Mouse (Mus musculus): ENCODE measurements around the gene Ube3b. TPM values are rescaled to one million over a fixed set of nuclear protein-coding genes. Genes with fewer than 3 reads are reported as not detected.

Ube3b gene
- total RNA-seq (2017): 15.9 and 25.2 TPM in 2 replicates

DNA sequence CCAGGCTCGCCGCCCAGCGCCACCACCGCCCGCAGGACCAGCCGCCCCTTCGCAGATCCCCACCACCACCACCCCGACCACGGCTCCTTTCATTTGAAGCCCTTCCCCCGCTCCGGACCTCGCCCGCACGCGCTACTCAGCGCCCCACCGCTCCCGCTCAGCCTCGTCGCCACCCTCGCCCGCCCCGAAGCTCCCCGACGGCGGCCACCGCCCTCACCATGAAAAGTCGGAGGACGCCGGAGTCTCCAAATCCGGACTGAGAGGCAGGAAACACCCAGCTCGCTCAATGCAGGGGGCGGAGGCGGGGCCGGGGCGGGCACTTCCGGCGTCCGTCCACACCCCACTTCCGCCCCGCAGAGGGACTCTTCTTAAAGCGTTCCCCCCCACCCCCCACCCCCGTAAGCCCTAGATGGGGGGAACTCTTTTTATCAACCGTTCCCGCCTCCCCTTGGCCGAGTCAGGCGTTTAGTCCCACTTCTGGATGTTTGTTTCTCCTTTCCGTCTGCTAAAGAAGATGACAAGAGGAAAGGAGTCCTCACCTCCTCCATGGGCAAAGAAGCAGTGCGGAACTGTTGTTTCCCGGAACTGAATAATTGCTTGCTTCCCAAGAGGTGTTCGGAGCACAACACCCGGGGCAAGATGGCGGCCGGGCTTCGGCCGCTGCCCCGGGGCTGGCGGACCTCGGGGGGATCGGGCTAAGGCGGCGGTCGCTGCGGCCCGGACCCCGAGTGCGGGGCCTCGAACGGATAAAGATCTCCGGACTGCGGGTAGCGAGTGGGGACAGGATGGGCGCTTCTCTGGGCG lies at the start of gene Ube3b, which contains the start of gene Kctd10:
Gene Ube3b (plus strand): TSS at position 399 of the 804 bp plus-strand sequence.
Gene Kctd10 (minus strand): TSS at position 300 of the 804 bp plus-strand sequence.
- ATAC-seq (replicated peaks; ENCODE audit: low read depth, poor library complexity, severe bottlenecking): peak; percentile 67

DNA sequence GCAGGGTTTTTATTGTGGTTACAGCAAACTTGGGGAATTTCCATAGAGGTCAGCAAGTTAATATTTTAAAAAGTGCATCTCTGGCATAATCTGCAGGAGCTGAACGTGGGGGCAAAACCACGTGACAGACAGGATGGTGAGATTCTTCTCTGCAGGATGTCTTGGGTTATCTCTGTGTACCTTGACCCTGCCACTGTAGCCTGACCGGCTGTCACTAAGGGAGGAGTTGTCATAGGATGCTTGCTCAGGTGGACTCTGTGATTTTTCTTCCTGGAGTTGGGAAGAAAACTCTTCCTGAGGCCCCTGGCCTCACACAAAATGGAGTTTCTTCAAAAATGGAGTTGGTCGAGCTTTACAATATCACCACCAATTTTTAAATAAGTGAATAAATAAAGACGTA lies 37.4 kb upstream of the Ube3b start:
- ATAC-seq (replicated peaks; ENCODE audit: low read depth, poor library complexity, severe bottlenecking): no peak

DNA sequence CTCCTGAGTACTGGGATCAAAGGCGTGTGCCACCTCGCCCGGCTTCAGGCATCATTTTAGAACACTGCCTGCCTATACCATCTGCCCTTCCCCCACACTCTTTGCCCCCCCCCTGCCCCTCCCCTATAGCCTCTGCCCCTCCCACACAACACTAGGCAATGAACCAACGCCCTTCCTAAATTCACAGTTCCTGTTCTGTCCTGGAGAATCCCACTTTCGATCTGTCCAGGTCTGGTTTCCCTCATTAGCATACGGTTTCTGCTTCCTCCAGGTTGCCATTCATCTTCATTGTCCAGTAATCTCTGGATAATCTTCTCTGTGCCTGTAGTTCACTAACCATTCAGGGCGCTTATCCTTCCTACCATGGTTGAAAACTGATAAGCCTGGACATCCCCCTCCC lies 36.8 kb upstream of the Ube3b start:
- ATAC-seq (replicated peaks; ENCODE audit: low read depth, poor library complexity, severe bottlenecking): no peak

DNA sequence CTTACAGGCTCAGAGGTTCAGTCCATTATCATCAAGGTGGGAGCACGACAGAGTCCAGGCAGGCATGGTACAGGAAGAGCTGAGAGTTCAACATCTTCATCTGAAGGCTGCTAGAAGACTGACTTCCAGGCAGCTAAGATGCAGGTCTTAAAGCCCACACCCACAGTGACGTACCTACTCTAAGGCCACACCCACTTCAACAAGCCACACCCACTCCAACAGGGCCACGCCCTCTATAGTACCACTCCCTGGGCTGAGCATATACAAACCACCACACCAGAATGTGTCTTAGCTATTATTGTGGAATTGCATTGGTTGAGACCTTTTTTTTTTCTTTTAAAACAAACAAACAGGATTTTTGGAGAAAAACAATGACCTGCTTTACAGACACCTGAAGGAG lies 34.9 kb upstream of the Ube3b start:
- ATAC-seq (replicated peaks; ENCODE audit: low read depth, poor library complexity, severe bottlenecking): no peak

DNA sequence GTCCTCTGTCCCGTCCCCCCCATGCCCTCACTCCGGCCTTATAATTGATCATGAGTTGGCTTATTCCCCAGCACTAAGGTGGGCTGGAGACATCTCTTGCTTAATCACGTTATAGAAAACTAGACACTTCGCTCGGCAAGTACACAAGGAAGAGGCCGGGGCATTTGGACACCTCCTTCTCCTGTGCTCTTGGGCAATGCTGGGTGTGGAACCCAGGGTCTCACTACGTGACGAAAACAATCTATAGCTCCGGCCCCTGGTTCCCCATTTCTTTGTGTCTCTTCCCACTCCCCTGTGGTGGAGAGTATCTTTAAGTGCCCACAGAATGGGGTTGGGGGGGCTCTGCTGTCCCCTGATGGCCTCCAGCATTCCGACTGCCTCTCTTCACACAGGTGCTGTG lies 33.4 kb upstream of the Ube3b start:
- no peak for ATAC-seq (replicated peaks; ENCODE audit: low read depth, poor library complexity, severe bottlenecking)

DNA sequence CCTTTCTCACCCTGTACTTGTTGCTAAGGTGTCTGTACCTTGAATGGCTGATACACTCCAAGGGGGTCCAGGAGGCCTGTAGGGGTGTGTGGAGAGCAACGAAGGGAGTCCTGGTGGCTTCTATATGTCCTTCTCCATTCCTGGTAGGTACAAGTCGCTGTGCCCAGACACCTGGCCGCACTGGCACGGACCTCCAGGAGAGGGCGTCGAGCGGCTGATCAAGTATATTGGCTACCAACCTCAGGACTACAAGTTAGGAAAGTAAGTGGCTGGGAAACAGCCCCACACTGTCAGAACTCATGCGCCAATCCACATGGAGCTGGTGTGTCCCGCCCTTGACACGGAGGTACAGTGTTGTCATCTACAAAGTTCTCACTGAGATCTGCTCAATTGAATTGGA lies 28.9 kb upstream of the Ube3b start:
- 0 out of 2 replicates have a peak, but pooled peaks have one; percentile 43 for ATAC-seq (replicated peaks; ENCODE audit: low read depth, poor library complexity, severe bottlenecking)

DNA sequence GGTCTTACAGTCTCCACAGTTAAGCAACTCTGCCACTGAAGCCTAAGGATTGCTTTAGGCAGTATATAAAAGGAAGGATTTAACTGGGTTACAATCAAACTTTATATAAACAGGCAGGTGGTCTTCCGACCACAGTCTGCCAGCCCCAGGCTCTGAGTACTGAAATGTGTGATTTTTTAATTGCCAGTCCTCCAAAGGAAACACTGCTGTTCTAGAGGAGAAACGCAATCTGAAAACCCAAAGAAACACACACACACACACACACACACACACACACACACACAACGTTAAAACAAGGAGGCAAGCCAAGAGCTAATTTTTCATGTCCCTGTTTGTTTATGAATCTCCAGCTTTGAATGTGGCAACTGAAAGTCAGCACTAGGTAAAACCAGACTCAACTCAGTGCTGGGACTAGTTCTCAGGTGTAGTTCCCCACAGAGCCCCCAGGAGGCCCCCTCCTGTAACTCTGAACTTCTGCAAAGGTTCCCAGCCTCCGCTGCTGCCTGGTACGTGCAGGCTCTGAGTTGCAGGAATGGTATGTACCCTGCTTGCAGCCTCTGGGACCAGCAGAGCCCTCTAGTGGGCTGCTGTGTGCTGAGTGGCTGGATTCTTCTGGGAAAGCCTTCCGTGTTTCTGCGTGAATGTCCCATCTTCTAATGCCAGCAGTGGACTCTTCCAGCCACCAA lies 24.0 kb upstream of the Ube3b start:
- peak; percentile 93 for ATAC-seq (replicated peaks; ENCODE audit: low read depth, poor library complexity, severe bottlenecking)

DNA sequence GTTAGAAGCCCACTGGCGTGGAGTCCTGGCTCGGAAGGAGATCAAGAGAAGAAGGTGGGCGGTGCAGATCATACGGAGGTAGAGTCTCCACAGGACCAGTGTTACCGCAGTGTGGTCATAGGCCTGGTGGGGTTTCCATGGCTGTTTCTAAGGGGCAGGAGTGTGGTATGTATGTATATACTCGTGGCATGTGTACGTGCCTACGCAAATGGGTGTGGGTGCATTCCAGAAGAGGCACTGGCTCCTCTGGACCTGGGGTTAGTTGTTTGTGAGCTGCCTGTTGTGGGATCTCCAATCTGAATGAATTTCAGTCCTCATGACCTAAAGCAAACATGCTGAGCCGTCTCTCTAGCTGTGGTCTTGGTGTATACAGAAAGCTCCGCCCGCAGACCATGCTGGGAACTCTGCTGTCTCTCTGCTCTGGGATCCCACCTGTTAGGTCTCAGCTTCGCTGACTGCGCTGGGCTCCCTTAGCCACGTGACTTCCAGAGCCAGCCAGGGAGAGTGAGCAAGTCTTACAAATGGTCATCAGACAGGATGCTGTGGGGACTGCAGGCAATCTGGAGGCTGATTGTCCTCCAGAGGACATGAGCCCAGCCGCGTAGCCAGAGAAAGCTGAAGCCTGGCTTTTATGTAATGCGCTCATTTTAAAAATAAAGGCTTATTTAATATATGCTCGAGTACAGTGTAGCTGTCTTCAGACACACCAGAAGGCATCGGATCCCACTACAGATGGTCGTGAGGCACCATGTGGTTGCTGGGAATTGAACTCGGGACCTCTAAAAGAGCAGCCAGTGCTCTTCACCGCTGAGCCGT lies 23.3 kb upstream of the Ube3b start:
- ATAC-seq (replicated peaks; ENCODE audit: low read depth, poor library complexity, severe bottlenecking): peak; percentile 30

DNA sequence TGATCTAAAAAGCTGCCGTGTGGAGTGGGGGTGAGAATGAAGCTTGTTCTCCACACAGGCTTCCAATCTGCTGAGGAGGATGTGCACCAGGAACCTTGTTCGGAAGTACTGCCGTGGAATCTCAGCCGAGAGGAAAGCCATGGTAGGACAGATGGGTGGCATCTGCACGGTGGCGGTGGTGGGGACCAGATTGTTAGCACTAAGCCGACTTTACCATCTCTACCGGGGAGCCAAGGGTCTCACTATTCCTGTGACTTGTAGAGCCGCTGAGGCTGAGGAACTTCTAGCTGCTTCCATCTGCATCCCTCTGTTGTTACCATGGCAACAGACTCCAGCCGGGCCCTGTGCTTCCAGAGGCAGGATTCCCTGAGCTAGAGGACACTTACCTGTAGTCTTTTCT lies 21.6 kb upstream of the Ube3b start:
- no peak for ATAC-seq (replicated peaks; ENCODE audit: low read depth, poor library complexity, severe bottlenecking)

DNA sequence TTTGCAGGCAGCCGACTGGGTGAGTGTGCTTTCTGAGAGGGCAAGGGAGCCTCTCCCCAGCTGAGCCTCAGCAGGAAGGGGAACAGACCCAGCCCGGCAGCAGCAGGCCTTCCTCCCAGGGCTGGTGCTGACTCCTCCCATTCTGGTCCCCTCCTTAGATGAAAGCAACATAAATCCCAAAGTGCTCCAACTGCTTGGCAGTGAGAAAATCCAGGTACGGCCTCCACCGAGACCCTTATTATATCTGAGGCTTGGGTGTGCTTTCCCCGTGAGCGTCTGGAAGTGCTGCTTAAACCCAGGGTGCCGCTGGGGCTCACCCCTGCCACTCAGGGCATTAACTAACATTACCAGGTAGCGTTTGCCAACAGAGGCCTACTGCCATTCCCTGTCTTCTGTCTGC lies 20.8 kb upstream of the Ube3b start:
- 0 out of 2 replicates have a peak, but pooled peaks have one; percentile 24 for ATAC-seq (replicated peaks; ENCODE audit: low read depth, poor library complexity, severe bottlenecking)

DNA sequence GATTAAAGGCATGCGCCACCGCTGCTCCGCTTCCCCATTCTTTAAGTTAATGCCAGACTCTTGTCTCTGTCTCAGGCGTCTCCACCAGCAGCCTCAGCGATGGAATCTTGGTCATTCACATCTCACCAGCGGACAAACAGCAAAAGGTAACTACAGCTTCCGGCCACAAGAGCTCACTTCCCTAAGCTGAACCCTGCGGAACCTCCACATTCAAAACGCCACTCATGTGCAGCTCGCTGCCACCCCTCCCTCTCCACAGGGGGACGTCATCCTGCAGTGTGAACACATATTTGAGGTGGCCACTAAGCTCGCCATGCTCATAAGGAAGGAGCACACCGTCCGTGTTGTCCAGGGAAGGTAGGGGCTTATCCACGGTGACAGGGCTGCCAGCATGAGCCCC lies 19.4 kb upstream of the Ube3b start:
- ATAC-seq (replicated peaks; ENCODE audit: low read depth, poor library complexity, severe bottlenecking): peak; percentile 40

DNA sequence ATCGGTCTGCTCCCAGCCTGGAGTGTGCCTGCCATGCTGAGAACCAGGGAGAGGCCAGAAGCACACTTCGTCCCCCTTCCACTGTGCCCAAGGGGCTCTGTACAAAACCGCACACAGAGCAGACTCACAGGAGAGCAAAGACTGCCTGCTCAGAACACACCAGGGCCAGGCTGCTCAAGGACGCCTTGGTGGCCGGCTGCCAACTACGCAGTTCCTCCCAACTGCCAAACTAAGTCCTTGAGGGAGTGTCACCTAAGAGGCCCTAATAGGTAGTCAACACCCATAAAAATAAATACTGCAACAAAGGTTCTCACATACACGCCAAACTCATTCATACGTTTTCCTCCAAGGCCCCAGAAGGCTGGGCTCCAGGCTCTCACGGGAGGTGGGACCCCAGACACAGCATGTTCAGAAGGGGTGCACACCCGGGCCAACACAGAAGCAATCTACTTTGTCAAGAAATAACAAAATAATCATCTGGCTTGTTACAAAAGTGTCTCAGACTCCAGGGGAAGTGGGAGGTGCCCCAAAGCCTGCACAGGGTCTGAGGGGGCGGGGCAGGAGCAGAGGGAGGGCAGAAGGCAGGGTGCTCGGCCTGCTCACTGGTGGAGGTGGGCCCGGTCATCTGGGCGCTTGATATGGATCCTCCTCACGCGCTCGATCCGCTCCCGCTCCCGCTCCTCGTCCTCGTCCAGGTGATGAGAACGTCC lies 15.2 kb upstream of the Ube3b start:
- ATAC-seq (replicated peaks; ENCODE audit: low read depth, poor library complexity, severe bottlenecking): peak; percentile 60

DNA sequence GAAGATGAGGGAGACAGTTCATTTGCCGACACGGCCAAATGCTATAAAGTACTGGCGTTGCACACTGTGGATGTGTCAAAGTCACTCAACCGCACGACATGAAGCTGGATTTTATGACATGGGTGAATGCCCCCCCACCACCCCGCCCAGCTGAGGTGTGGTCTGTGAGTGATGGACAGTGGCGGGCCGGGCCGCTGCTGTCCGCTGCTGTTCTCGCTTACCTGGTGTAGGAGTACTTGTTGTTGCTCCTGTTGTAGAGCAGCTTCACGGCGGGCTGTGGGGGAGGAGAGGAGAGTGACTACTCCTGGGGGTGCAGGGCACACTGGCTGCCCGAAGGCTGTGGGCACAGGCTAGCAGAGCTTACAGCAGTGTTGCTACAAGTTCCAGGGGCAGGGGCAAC lies 12.3 kb upstream of the Ube3b start:
- ATAC-seq (replicated peaks; ENCODE audit: low read depth, poor library complexity, severe bottlenecking): no peak

DNA sequence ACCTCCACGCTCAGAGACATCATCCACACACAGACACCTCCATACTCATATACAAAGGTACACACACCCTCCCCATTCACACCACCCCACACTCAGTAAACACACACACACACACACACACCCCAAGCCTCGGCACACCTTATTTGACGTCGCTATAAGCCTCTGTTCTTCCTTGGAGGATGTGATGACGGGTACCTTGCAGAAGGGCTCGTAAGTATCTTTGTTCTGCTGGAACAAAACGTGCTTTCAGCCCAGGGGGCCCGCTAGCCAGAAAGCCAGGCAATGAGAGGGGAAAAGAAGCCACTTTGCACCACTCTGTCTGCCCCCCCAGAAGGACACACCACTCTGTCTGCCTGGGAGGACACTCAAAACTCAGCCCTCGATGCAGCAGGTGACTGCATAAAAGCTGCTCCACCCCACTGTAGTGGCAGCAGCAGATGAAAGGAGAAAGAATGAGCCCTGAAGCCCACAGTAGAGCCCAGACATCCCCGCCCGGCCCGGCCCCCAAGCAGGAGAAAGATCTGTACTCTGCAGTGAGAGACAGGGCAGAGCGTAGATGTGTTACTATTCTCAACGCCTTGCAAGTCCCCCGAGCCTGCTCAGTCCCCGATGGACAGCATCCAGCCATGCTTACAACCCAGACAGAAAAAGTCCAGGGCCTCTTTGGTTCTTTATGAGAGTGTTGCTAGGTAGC lies 11.5 kb upstream of the Ube3b start:
- ATAC-seq (replicated peaks; ENCODE audit: low read depth, poor library complexity, severe bottlenecking): no peak

DNA sequence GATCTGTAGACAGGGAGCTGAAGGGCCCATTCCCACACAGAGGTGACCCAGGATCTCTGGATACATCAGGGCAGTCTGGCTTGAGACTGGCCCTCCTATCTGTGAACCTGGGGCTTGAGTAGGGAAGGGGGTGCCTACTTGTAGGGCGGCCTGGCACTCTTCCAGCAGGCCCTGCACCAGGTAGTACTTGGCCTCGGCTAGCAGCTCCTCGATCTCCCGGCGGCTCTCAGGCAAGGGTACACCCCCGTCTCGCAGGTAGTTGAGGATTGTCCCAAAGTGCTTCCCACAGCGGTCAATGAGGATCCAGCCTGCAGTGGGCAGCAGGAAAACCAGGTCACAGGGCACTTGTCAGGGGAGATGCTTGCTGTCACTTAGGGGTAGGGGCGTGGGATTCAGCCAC lies 10.5 kb upstream of the Ube3b start:
- no peak for ATAC-seq (replicated peaks; ENCODE audit: low read depth, poor library complexity, severe bottlenecking)

DNA sequence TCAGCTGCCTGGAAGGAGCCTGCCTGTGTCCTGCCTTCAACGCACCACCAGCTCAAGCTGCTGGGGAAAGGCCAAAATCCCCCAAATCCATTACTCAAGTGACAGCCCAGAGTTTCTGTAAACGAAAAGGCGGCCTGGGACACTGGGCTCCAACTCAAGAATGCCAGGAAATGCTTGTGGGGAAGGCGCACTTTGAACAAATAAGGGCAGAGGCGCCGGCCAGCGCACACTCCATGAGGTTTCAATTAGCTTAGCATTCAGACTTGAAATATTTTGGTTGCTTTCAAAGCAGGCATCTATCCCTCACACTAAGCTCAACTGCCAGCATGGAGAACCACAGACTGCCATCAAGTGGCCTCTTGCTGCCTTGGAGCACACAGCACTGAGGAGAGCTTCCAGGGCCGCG lies 10.0 kb upstream of the Ube3b start:
- no peak for ATAC-seq (replicated peaks; ENCODE audit: low read depth, poor library complexity, severe bottlenecking)

DNA sequence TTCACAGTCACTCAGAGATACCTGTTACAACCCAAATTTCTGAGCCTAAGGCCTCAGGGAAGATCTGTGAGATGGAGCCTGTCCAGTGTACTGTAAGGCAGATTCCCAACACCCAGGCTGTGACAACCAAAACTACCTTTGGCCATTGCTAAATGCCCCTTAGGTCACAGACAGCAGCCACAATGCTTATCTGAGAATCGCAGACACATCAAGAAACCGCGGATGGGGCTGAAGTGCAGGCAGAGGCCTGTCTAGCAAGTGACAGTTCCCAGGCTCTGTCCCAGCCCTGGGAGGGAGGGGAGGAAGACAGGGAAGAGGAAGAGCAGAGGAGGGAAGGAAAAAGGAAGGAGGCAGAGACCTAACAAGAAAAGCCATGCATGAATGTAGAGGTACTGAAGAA lies 9.1 kb upstream of the Ube3b start:
- peak; percentile 68 for ATAC-seq (replicated peaks; ENCODE audit: low read depth, poor library complexity, severe bottlenecking)

DNA sequence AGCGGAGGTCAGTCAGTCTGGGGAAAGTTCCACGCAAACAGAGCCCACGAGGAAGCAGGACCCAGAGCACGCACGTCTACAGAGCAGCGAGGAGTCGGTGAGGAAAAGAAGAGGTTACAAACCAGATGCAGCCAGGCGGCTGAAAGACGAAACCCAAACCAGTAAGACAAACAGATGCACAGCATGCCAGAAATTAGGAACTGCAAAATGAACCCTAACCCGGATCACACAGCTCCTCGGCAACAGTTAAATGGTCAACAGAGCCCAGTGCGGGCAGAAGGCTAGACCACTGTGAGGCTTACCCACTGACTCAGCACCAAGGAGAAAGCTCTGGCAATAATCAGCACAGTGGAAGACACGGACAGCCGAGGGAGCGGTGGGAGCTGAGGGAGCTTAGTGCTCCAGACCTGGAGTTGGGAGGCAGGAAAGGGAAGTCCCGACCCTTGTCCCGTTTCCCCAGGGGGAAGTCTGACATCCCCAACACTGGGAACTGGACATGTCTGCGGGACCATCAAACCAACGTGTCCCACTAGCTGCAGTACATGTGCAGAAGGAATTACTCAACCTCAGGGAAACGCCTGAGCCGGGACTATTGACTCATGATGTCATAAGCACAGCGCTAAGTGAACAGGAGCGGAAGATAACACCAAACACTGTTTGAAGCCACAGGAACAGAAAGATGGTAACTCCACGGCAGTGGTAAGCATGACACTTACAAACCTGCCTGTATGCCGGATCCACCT lies 8.5 kb upstream of the Ube3b start:
- no peak for ATAC-seq (replicated peaks; ENCODE audit: low read depth, poor library complexity, severe bottlenecking)

DNA sequence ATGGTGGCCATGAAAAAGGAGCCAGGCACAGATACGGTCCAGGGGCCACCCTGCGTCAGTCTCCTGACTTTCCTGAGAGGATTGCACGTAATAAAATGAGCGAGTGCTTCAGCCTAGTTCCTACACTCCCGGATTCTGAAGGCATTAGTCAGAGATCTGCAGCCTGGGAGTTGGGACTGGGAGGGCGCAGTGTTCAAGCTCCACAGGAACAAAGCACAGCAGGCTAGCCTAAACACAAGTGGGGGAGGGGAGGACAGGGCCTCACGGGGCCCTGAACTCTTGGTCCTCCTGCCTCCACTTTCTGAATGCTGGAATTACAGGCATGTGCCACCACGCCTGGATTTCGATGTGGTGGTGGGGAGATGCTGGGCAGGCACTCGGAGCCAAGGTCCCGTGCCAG lies 7.8 kb upstream of the Ube3b start:
- ATAC-seq (replicated peaks; ENCODE audit: low read depth, poor library complexity, severe bottlenecking): no peak
